Comparison of ENCODE assay signal across 7 mouse cellular contexts in the genomic region with DNA sequence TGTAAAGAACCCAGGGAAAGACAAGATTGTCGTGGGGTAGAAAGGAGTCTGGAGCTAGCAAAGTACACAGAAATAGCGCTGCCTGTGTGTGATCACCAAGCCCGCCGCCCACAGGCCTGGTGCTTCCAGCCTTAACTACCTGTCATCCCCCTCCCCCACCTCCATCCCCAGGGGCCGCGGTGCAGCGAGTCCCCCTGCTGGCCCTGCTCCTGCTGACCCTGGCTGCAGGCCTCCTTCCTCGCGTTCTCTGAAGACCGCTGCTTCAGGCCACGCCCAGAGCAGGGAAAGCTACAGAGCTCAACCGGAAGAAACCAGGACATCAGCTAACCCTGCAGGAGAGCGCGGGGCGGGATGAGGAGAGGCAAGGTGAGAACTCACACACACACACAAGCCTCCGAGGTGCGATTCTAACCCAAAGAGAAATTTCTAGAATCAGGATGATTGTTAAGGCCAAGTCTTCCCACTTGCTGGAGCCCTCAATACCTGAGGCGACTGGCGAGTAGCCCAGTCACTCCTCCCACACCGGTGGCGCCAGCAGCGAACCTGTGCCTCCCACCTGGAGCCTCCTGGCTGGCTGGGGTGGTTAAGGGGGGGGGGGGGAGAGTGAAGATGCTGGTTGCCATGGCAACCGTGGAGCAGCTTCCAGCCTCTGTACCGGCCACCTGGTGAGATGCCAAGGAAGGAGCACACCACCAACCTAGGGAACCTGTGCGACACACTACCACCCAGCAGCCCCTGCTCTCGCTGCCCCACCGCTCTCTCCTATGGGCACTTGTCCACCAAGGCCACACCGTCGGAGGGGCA. TPM values are rescaled to one million over a fixed set of nuclear protein-coding genes. Genes with fewer than 3 reads are reported as not detected.
DNase-seq lines count a peak whose midpoint lies in the region; ATAC-seq and TF ChIP-seq lines count a peak whose summit lies in the region.

No protein-coding gene starts in this region.

- peak; percentile 69 for DNase-seq in MN1 (ENCODE audit: low spot score)
- peak; percentile 80 for DNase-seq in yolk sac, embryonic 10.5 days (ENCODE audit: low spot score)

- no peak overlapping the region for H3K4me3 ChIP-seq in ES-Bruce4 (ENCODE audit: low read depth, low read length)
- peak overlapping the region; percentile 35 for H3K4me3 ChIP-seq in embryonic facial prominence, embryonic 13.5 days
- H3K4me3 ChIP-seq in hindbrain, embryonic 16.5 days (ENCODE audit: low read length): peak overlapping the region; percentile 36
- H3K4me3 ChIP-seq in limb, embryonic 13.5 days: peak overlapping the region; percentile 30
- H3K4me3 ChIP-seq in midbrain, embryonic 16.5 days (ENCODE audit: low read depth, low read length): peak overlapping the region; percentile 26

- WGBS in embryonic facial prominence, embryonic 13.5 days: 7% methylated on average over 27 of the region's 29 CpGs
- WGBS in hindbrain, embryonic 16.5 days: 12% methylated on average over 28 of the region's 29 CpGs
- 16% methylated on average over 29 of the region's 29 CpGs for WGBS in limb, embryonic 13.5 days
- 9% methylated on average over 29 of the region's 29 CpGs for WGBS in midbrain, embryonic 16.5 days

- no peaks in the 10 kb centered on the region for H3K36me3 ChIP-seq in ES-Bruce4 (ENCODE audit: control insufficient read depth, insufficient read depth, low read length, poor library complexity, severe bottlenecking)
- no peaks in the 10 kb centered on the region for H3K36me3 ChIP-seq in embryonic facial prominence, embryonic 13.5 days
- H3K36me3 ChIP-seq in hindbrain, embryonic 16.5 days (ENCODE audit: control insufficient read depth, insufficient read depth, low read length): no peaks in the 10 kb centered on the region
- no peaks in the 10 kb centered on the region for H3K36me3 ChIP-seq in limb, embryonic 13.5 days
- no peaks in the 10 kb centered on the region for H3K36me3 ChIP-seq in midbrain, embryonic 16.5 days (ENCODE audit: control insufficient read depth, insufficient read depth, low read length)

- TF ChIP-seq CTCF in ES-Bruce4 (IDR thresholded peaks at IDR 0.05; ENCODE audit: low read depth, low read length): peak; percentile 37

- 0 out of 2 replicates have a peak, but pooled peaks have one; percentile 53 for TF ChIP-seq EP300 in ES-Bruce4 (IDR thresholded peaks at IDR 0.05; ENCODE audit: insufficient read depth, low read depth, low read length)

- TF ChIP-seq POLR2A in ES-Bruce4 (IDR thresholded peaks at IDR 0.05; ENCODE audit: insufficient read depth, low read length): no peak

- peak overlapping the region; percentile 66 for H3K4me2 ChIP-seq in embryonic facial prominence, embryonic 13.5 days
- peak overlapping the region; percentile 67 for H3K4me2 ChIP-seq in hindbrain, embryonic 16.5 days (ENCODE audit: low read length)
- peak overlapping the region; percentile 67 for H3K4me2 ChIP-seq in limb, embryonic 13.5 days (replicated peaks)
- peak overlapping the region; percentile 57 for H3K4me2 ChIP-seq in midbrain, embryonic 16.5 days (ENCODE audit: low read length)

- no peak overlapping the region for H3K9ac ChIP-seq in ES-Bruce4 (ENCODE audit: low read depth, poor library complexity, severe bottlenecking)
- peak overlapping the region; percentile 69 for H3K9ac ChIP-seq in embryonic facial prominence, embryonic 13.5 days
- H3K9ac ChIP-seq in hindbrain, embryonic 16.5 days (ENCODE audit: low read depth, low read length): peak overlapping the region; percentile 65
- peak overlapping the region; percentile 50 for H3K9ac ChIP-seq in limb, embryonic 13.5 days
- H3K9ac ChIP-seq in midbrain, embryonic 16.5 days (ENCODE audit: low read depth, low read length): peak overlapping the region; percentile 53

- H3K27ac ChIP-seq in ES-Bruce4 (ENCODE audit: insufficient read depth, low read length): no peak overlapping the region
- no peak overlapping the region for H3K27ac ChIP-seq in embryonic facial prominence, embryonic 13.5 days
- H3K27ac ChIP-seq in hindbrain, embryonic 16.5 days (ENCODE audit: low read depth, low read length): peak overlapping the region; percentile 73
- 0 out of 2 replicates have a peak overlapping the region, but pooled peaks have one; percentile 29 for H3K27ac ChIP-seq in limb, embryonic 13.5 days
- H3K27ac ChIP-seq in midbrain, embryonic 16.5 days (ENCODE audit: low read length): peak overlapping the region; percentile 77

- H3K27me3 ChIP-seq in ES-Bruce4 (ENCODE audit: control insufficient read depth, insufficient read depth, low read length, poor library complexity, severe bottlenecking): no peaks in the 10 kb centered on the region
- no peaks in the 10 kb centered on the region for H3K27me3 ChIP-seq in embryonic facial prominence, embryonic 13.5 days
- H3K27me3 ChIP-seq in hindbrain, embryonic 16.5 days (replicated peaks; ENCODE audit: control insufficient read depth, insufficient read depth, low read length): no peaks in the 10 kb centered on the region
- H3K27me3 ChIP-seq in limb, embryonic 13.5 days: no peaks in the 10 kb centered on the region
- no peaks in the 10 kb centered on the region for H3K27me3 ChIP-seq in midbrain, embryonic 16.5 days (ENCODE audit: control insufficient read depth, insufficient read depth, low read depth, low read length)

- no peak; the same call in 1 of the 2 replicates for ATAC-seq in embryonic facial prominence, embryonic 13.5 days (ENCODE audit: insufficient number of reproducible peaks, insufficient read depth, low FRiP score, low TSS enrichment, low read depth)
- ATAC-seq in hindbrain, embryonic 16.5 days: peak; percentile 66
- ATAC-seq in limb, embryonic 13.5 days (ENCODE audit: low FRiP score, low read depth): 0 out of 2 replicates have a peak, but pooled peaks have one; percentile 34
- peak; percentile 61 for ATAC-seq in midbrain, embryonic 16.5 days

- H3K4me1 ChIP-seq in ES-Bruce4 (ENCODE audit: control insufficient read depth, insufficient read depth, low read length): peaks cover 8% of the 10 kb centered on the region
- peaks cover 16% of the 10 kb centered on the region for H3K4me1 ChIP-seq in embryonic facial prominence, embryonic 13.5 days
- H3K4me1 ChIP-seq in hindbrain, embryonic 16.5 days (ENCODE audit: control insufficient read depth, insufficient read depth, low read depth, low read length): peaks cover 26% of the 10 kb centered on the region
- peaks cover 20% of the 10 kb centered on the region for H3K4me1 ChIP-seq in limb, embryonic 13.5 days
- peaks cover 12% of the 10 kb centered on the region for H3K4me1 ChIP-seq in midbrain, embryonic 16.5 days (ENCODE audit: control insufficient read depth, insufficient read depth, low read length)

- no peaks in the 10 kb centered on the region for H3K9me3 ChIP-seq in ES-Bruce4 (replicated peaks; ENCODE audit: control insufficient read depth, insufficient read depth, low read length, poor library complexity, severe bottlenecking)
- no peaks in the 10 kb centered on the region for H3K9me3 ChIP-seq in embryonic facial prominence, embryonic 13.5 days
- peaks cover 4% of the 10 kb centered on the region for H3K9me3 ChIP-seq in hindbrain, embryonic 16.5 days (ENCODE audit: control insufficient read depth, low read length)
- peaks cover 8% of the 10 kb centered on the region; the same call in 1 of the 2 replicates for H3K9me3 ChIP-seq in limb, embryonic 13.5 days
- H3K9me3 ChIP-seq in midbrain, embryonic 16.5 days (replicated peaks; ENCODE audit: control insufficient read depth, low read length, poor library complexity, severe bottlenecking): no peaks in the 10 kb centered on the region

RNA-seq across cellular contexts. Expression of a gene that starts 18.6 kb away (rescaled TPM):
- not detected in 2 replicates for polyA plus RNA-seq in ES-Bruce4 (2011; ENCODE audit: insufficient read depth, insufficient read length, low read depth, missing spikeins)
- 1.3 and 3.7 TPM in 2 replicates for polyA plus RNA-seq in embryonic facial prominence, embryonic 13.5 days (2015; fragmentation: Nextera tagmentation; extraction: Ambion mirVana)
- 0.29 and 0.42 TPM in 2 replicates for polyA plus RNA-seq in hindbrain, embryonic 16.5 days (2015; fragmentation: Nextera tagmentation; extraction: Ambion mirVana)
- 2.1 and 2.5 TPM in 2 replicates for polyA plus RNA-seq in limb, embryonic 13.5 days (2015; fragmentation: Nextera tagmentation; extraction: Ambion mirVana)
- 0.07 and 0.28 TPM in 2 replicates for polyA plus RNA-seq in midbrain, embryonic 16.5 days (2015; fragmentation: Nextera tagmentation; extraction: Ambion mirVana)

RNA-seq across cellular contexts. Expression of a gene that starts 36.5 kb away (rescaled TPM):
- polyA plus RNA-seq in ES-Bruce4 (2011; ENCODE audit: insufficient read depth, insufficient read length, low read depth, missing spikeins): not detected in 2 replicates
- polyA plus RNA-seq in embryonic facial prominence, embryonic 13.5 days (2015; fragmentation: Nextera tagmentation; extraction: Ambion mirVana): 0.39 and 0.96 TPM in 2 replicates
- 4.1 and 5.2 TPM in 2 replicates for polyA plus RNA-seq in hindbrain, embryonic 16.5 days (2015; fragmentation: Nextera tagmentation; extraction: Ambion mirVana)
- polyA plus RNA-seq in limb, embryonic 13.5 days (2015; fragmentation: Nextera tagmentation; extraction: Ambion mirVana): 0.50 and 0.79 TPM in 2 replicates
- 2.7 and 3.5 TPM in 2 replicates for polyA plus RNA-seq in midbrain, embryonic 16.5 days (2015; fragmentation: Nextera tagmentation; extraction: Ambion mirVana)

RNA-seq across cellular contexts. Expression of a gene that starts 51.1 kb away (rescaled TPM):
- polyA plus RNA-seq in ES-Bruce4 (2011; ENCODE audit: insufficient read depth, insufficient read length, low read depth, missing spikeins): 15.6 and 17.7 TPM in 2 replicates
- polyA plus RNA-seq in embryonic facial prominence, embryonic 13.5 days (2015; fragmentation: Nextera tagmentation; extraction: Ambion mirVana): 89.1 and 94.0 TPM in 2 replicates
- 128 and 132 TPM in 2 replicates for polyA plus RNA-seq in hindbrain, embryonic 16.5 days (2015; fragmentation: Nextera tagmentation; extraction: Ambion mirVana)
- 84.2 and 86.6 TPM in 2 replicates for polyA plus RNA-seq in limb, embryonic 13.5 days (2015; fragmentation: Nextera tagmentation; extraction: Ambion mirVana)
- 114 and 117 TPM in 2 replicates for polyA plus RNA-seq in midbrain, embryonic 16.5 days (2015; fragmentation: Nextera tagmentation; extraction: Ambion mirVana)

RNA-seq across cellular contexts. Expression of a gene that starts 51.1 kb away (rescaled TPM):
- 84.8 and 90.2 TPM in 2 replicates for polyA plus RNA-seq in ES-Bruce4 (2011; ENCODE audit: insufficient read depth, insufficient read length, low read depth, missing spikeins)
- polyA plus RNA-seq in embryonic facial prominence, embryonic 13.5 days (2015; fragmentation: Nextera tagmentation; extraction: Ambion mirVana): 143 and 144 TPM in 2 replicates
- 91.7 and 95.0 TPM in 2 replicates for polyA plus RNA-seq in hindbrain, embryonic 16.5 days (2015; fragmentation: Nextera tagmentation; extraction: Ambion mirVana)
- 146 TPM in 2 replicates for polyA plus RNA-seq in limb, embryonic 13.5 days (2015; fragmentation: Nextera tagmentation; extraction: Ambion mirVana)
- polyA plus RNA-seq in midbrain, embryonic 16.5 days (2015; fragmentation: Nextera tagmentation; extraction: Ambion mirVana): 103 and 105 TPM in 2 replicates

Comparison
In these comparisons a context has a peak if more than half of its experiments do, and no peak if none do; other contexts are left out.
1. H3K27ac ChIP-seq: peak in hindbrain, embryonic 16.5 days (single experiment), limb, embryonic 13.5 days (single experiment) and midbrain, embryonic 16.5 days (single experiment); none in ES-Bruce4 (single experiment) and embryonic facial prominence, embryonic 13.5 days (single experiment).
2. Peak in every context shown above with its lines, with median percentiles within 50 percentile points of each other: H3K4me2 ChIP-seq.